Mouse (Mus musculus) CH12.LX (cell line): ENCODE measurements around the gene Acvr1. TPM values are rescaled to one million over a fixed set of nuclear protein-coding genes. Genes with fewer than 3 reads are reported as not detected.

Source experiments
- DNase-seq: peaks from one replicate; pipeline ENCODE4 v3.0.0-alpha.2; 2013; ENCODE audit errors: extremely low read depth
- H3K27ac ChIP-seq: 2 replicates; pipeline ENCODE4 v1.5.1; 2012; ENCODE audit warnings: low read depth, mild to moderate bottlenecking, control low read depth, moderate library complexity; ENCODE audit not compliant: insufficient read depth
- H3K27me3 ChIP-seq: replicated peaks from 2 replicates; pipeline ENCODE3; 2012; ENCODE audit warnings: inconsistent platforms
- H3K36me3 ChIP-seq, 2 experiments: replicated peaks in 1 of 2; 2 replicates each; pipeline versions ENCODE3 to v1.6.1; 2012; ENCODE audit warnings: inconsistent platforms in 1 of 2, low read length in 1 of 2, mild to moderate bottlenecking in 1 of 2, mixed read lengths in 1 of 2, moderate library complexity in 1 of 2; ENCODE audit not compliant: control insufficient read depth in 1 of 2, insufficient read depth in 1 of 2
- H3K4me1 ChIP-seq, 2 experiments: 2 replicates each; pipeline ENCODE4 v1.6.1; 2012; ENCODE audit warnings: inconsistent platforms in 1 of 2, moderate library complexity in 1 of 2; ENCODE audit not compliant: insufficient read depth in 2 of 2, control insufficient read depth in 1 of 2
- H3K4me2 ChIP-seq: 2 replicates; pipeline ENCODE4 v1.6.1; 2012; ENCODE audit warnings: low read depth, mild to moderate bottlenecking, control low read depth; ENCODE audit not compliant: poor library complexity, insufficient read depth, severe bottlenecking
- H3K4me3 ChIP-seq, 3 experiments: fragments of 150-350 bp in 1 of 3; sonication (generic) in 1 of 3; replicated peaks in 1 of 3; 2 replicates each; pipeline versions ENCODE3 to v1.5.1; 2011 to 2012; ENCODE audit warnings: low read depth in 2 of 3, low read length in 2 of 3, mild to moderate bottlenecking in 2 of 3, moderate library complexity in 2 of 3, control low read depth in 1 of 3, improper control_type of control experiment in 1 of 3, inconsistent platforms in 1 of 3, mixed read lengths in 1 of 3; ENCODE audit not compliant: poor library complexity in 1 of 3
- H3K79me2 ChIP-seq: replicated peaks from 2 replicates; pipeline ENCODE4 v1.6.1; 2012; ENCODE audit warnings: mild to moderate bottlenecking, moderate library complexity; ENCODE audit not compliant: control insufficient read depth, poor library complexity, insufficient read depth, severe bottlenecking; ENCODE audit errors: extremely low read depth
- H3K9ac ChIP-seq: 2 replicates; pipeline ENCODE4 v1.6.1; 2012; ENCODE audit warnings: low read depth, mild to moderate bottlenecking, control low read depth, moderate library complexity; ENCODE audit not compliant: insufficient read depth
- H3K9me3 ChIP-seq: replicated peaks from 2 replicates; pipeline ENCODE3; 2012; ENCODE audit warnings: low read length, inconsistent platforms, mixed read lengths
- CHD1 ChIP-seq: IDR thresholded peaks from 2 replicates; pipeline ENCODE4 v1.6.1; 2012; ENCODE audit warnings: low read depth, low read length, improper control_type of control experiment, inconsistent platforms
- ELF1 ChIP-seq: IDR thresholded peaks from 2 replicates; pipeline ENCODE4 v1.6.1; 2014; ENCODE audit warnings: low read depth, mild to moderate bottlenecking, inconsistent platforms, low read length, improper control_type of control experiment
- EP300 ChIP-seq: IDR thresholded peaks from 2 replicates; pipeline ENCODE4 v1.6.1; 2011; ENCODE audit warnings: low read length, improper control_type of control experiment
- ETS1 ChIP-seq: conservative IDR thresholded peaks from 2 replicates; pipeline ENCODE4 v1.6.1; 2012; ENCODE audit warnings: low read depth, mild to moderate bottlenecking, inconsistent platforms, low read length, improper control_type of control experiment, moderate library complexity
- GABPA ChIP-seq: IDR thresholded peaks from 2 replicates; pipeline ENCODE4 v1.6.1; 2012; ENCODE audit warnings: low read depth, low read length, improper control_type of control experiment, inconsistent platforms; ENCODE audit not compliant: insufficient replicate concordance
- HCFC1 ChIP-seq: IDR thresholded peaks from 2 replicates; pipeline ENCODE4 v1.6.1; 2012; ENCODE audit warnings: low read depth, mild to moderate bottlenecking, inconsistent platforms, low read length, improper control_type of control experiment
- JUN ChIP-seq: IDR thresholded peaks from 2 replicates; pipeline ENCODE4 v1.6.1; 2011; ENCODE audit warnings: low read depth, mild to moderate bottlenecking, low read length, improper control_type of control experiment, moderate library complexity; ENCODE audit not compliant: insufficient read depth
- JUND ChIP-seq: conservative IDR thresholded peaks from 2 replicates; pipeline ENCODE4 v1.6.1; 2011; ENCODE audit warnings: low read depth, low read length, improper control_type of control experiment
- MAX ChIP-seq: IDR thresholded peaks from 2 replicates; pipeline ENCODE4 v1.6.1; 2011; ENCODE audit warnings: low read length, improper control_type of control experiment
- MAZ ChIP-seq: IDR thresholded peaks from 2 replicates; pipeline ENCODE4 v1.6.1; 2012; ENCODE audit warnings: low read depth, mild to moderate bottlenecking, inconsistent platforms, low read length, improper control_type of control experiment, moderate library complexity
- NELFE ChIP-seq: IDR thresholded peaks from 2 replicates; pipeline ENCODE4 v1.6.1; 2011; ENCODE audit warnings: low read depth, low read length, improper control_type of control experiment
- NRF1 ChIP-seq: IDR thresholded peaks from 2 replicates; pipeline ENCODE4 v1.6.1; 2014; ENCODE audit warnings: low read depth, mild to moderate bottlenecking, inconsistent platforms, low read length, improper control_type of control experiment, moderate library complexity
- PAX5 ChIP-seq: IDR thresholded peaks from 2 replicates; pipeline ENCODE4 v1.6.1; 2012; ENCODE audit warnings: low read length, inconsistent platforms, mixed read lengths
- POLR2A ChIP-seq: IDR thresholded peaks from 2 replicates; pipeline ENCODE4 v1.6.1; 2011; ENCODE audit warnings: low read depth, mild to moderate bottlenecking, improper control_type of control experiment, low read length
- SIN3A ChIP-seq: IDR thresholded peaks from 2 replicates; pipeline ENCODE4 v1.6.1; 2012; ENCODE audit warnings: low read length, improper control_type of control experiment, inconsistent platforms
- SMC3 ChIP-seq: IDR thresholded peaks from 2 replicates; pipeline ENCODE4 v1.6.1; 2011; ENCODE audit warnings: low read depth, low read length, improper control_type of control experiment
- TCF12 ChIP-seq: IDR thresholded peaks from 2 replicates; pipeline ENCODE4 v1.6.1; 2014; ENCODE audit warnings: low read depth, mild to moderate bottlenecking, inconsistent platforms, low read length, improper control_type of control experiment
- USF1 ChIP-seq: IDR thresholded peaks from 2 replicates; pipeline ENCODE4 v1.6.1; 2014; ENCODE audit warnings: low read depth, mild to moderate bottlenecking, inconsistent platforms, low read length, improper control_type of control experiment
- USF2 ChIP-seq: conservative IDR thresholded peaks from 2 replicates; pipeline ENCODE4 v1.6.1; 2011; ENCODE audit warnings: low read depth, low read length, improper control_type of control experiment
- ZKSCAN1 ChIP-seq: IDR thresholded peaks from 2 replicates; pipeline ENCODE4 v1.6.1; 2012; ENCODE audit warnings: low read depth, inconsistent platforms, low read length, improper control_type of control experiment, borderline replicate concordance
- ZMIZ1 ChIP-seq: IDR thresholded peaks from 2 replicates; pipeline ENCODE4 v1.6.1; 2012; ENCODE audit warnings: low read depth, mild to moderate bottlenecking, inconsistent platforms, low read length, improper control_type of control experiment
- dilution Hi-C: fragments of 300-500 bp; cut with MboI; formaldehyde crosslinking; loops from 2 replicates; pipeline ENCODE4 v1.14.3; 2020; ENCODE audit warnings: low sequenced_read_pairs; ENCODE audit not compliant: extremely low pct_unique_long_range_greater_than_20kb, extremely low pct_ligation_motif_present
- in situ Hi-C: fragments of 300-500 bp; cut with MboI; formaldehyde crosslinking; loops from 3 replicates; pipeline ENCODE4 v1.14.3; 2019; ENCODE audit warnings: low sequenced_read_pairs, low pct_ligation_motif_present, low pct_unique_long_range_greater_than_20kb, mixed read lengths
- polyA plus RNA-seq: library from polyadenylated mRNA; unstranded; fragments of >175 nt; gene quantifications from 2 replicates; pipeline ENCODE4 v1.2.1, GENCODE M21; 2012; ENCODE audit warnings: low read depth; ENCODE audit not compliant: insufficient read length
- total RNA-seq, 2 experiments: library from RNA; depleted of rRNA; stranded (reverse); fragments of 300-350 nt in 1 of 2; fragments of >200 nt in 1 of 2; gene quantifications; 2 replicates each; pipeline ENCODE4 v1.2.3; 2012 to 2014

Acvr1 gene
- total and polyA plus RNA-seq, 3 experiments: not detected

- Histone ChIP-seq H3K27ac (no peak overlapping the region), H3K9ac (no peak overlapping the region), H3K27me3 (no peaks in the 10 kb centered on the region), H3K4me3 (no peak overlapping the region), H3K36me3 (no peaks in the 10 kb centered on the region), H3K4me2 (no peak overlapping the region), H3K9me3 (no peaks in the 10 kb centered on the region), H3K79me2 (no peaks in the 10 kb centered on the region), H3K4me1 (peaks cover 0 to 3% of the 10 kb centered on the region in 2 experiments; a peak in 1 of 4 replicates)
- in situ Hi-C loops (no loop called here), dilution Hi-C loops (no loop called here)
- DNase-seq: no peak
- TF ChIP-seq JUND: no peak
- TF ChIP-seq ELF1: no peak
- no peak for TF ChIP-seq ETS1
Observed at GRCm38 (mm10) chr2:58447001-58447400, 120.0 kb downstream of the Acvr1 start.

GRCm38 (mm10) chr2:58443163-58443562, 123.8 kb downstream of the Acvr1 start:
- no peak for DNase-seq
- TF ChIP-seq GABPA (no peak), ZKSCAN1 (no peak), CHD1 (no peak), USF1 (no peak), ZMIZ1 (no peak), EP300 (no peak), MAZ (no peak), TCF12 (no peak), SIN3A (no peak), MAX (no peak), USF2 (no peak), PAX5 (no peak), SMC3 (no peak), JUND (no peak), NELFE (no peak), HCFC1 (no peak), ETS1 (no peak), JUN (no peak), NRF1 (no peak), POLR2A (no peak)
- H3K36me3 ChIP-seq: no peaks in the 10 kb centered on the region
- H3K27ac ChIP-seq: no peak overlapping the region
- peaks cover 0 to 3% of the 10 kb centered on the region in 2 experiments; a peak in 1 of 4 replicates for H3K4me1 ChIP-seq
- H3K4me3 ChIP-seq: no peak overlapping the region
- H3K4me2 ChIP-seq: no peak overlapping the region
- in situ Hi-C loops (no loop called here), dilution Hi-C loops (no loop called here)
- no peaks in the 10 kb centered on the region for H3K9me3 ChIP-seq
- no peak overlapping the region for H3K9ac ChIP-seq
- H3K27me3 ChIP-seq: no peaks in the 10 kb centered on the region
- no peaks in the 10 kb centered on the region for H3K79me2 ChIP-seq
